Mouse (Mus musculus): ENCODE measurements around the gene Ntsr2. TPM values are rescaled to one million over a fixed set of nuclear protein-coding genes. Genes with fewer than 3 reads are reported as not detected.

Ntsr2 gene
- total RNA-seq (2021), result 10 to 100 TPM; 11.5 to 12.5 TPM

GRCm38 (mm10) chr12:16653332-16654093 lies at the start of gene Ntsr2:
TSS of gene Ntsr2 (plus strand) at chr12:16653382.
- intact Hi-C loops (cut with DNase I), result no loop called here

GRCm38 (mm10) chr12:16605624-16606023 lies 47.6 kb upstream of the Ntsr2 start:
- DNase-seq, result no peak
- intact Hi-C loops (cut with DNase I), result no loop called here

More at GRCm38 (mm10) chr12:16653332-16654093, at the start of gene Ntsr2:
- DNase-seq, result peak; percentile 64

- no peak for DNase-seq
- intact Hi-C loops (cut with DNase I), result no loop called here
These were observed 42.2 kb upstream of the Ntsr2 start, which contains the start of gene Lpin1 for GRCm38 (mm10) chr12:16610936-16611335. TSS of gene Lpin1 (minus strand) at chr12:16610966.

GRCm38 (mm10) chr12:16614556-16614955 lies 38.6 kb upstream of the Ntsr2 start:
- intact Hi-C loops (cut with DNase I), result no loop called here
- no peak for DNase-seq

- DNase-seq, result no peak
- intact Hi-C loops (cut with DNase I), result no loop called here
These were observed 37.4 kb upstream of the Ntsr2 start for GRCm38 (mm10) chr12:16615738-16616137.

GRCm38 (mm10) chr12:16618512-16619274 lies 34.5 kb upstream of the Ntsr2 start:
- peak; percentile 86 for DNase-seq
- intact Hi-C loops (cut with DNase I), result no loop called here

- DNase-seq, result no peak
These were observed 33.7 kb upstream of the Ntsr2 start for GRCm38 (mm10) chr12:16619453-16619852.

GRCm38 (mm10) chr12:16620230-16620629 lies 33.0 kb upstream of the Ntsr2 start:
- intact Hi-C loops (cut with DNase I), result no loop called here
- no peak for DNase-seq

More at GRCm38 (mm10) chr12:16619453-16619852, 33.7 kb upstream of the Ntsr2 start:
- intact Hi-C loops (cut with DNase I), result no loop called here

- DNase-seq, result peak; percentile 46
- intact Hi-C loops (cut with DNase I), result loop anchor here (10.0 kb wide), 1 partner anchor 66 kb away; no protein-coding TSS in a partner anchor
These were observed 22.9 kb upstream of the Ntsr2 start for GRCm38 (mm10) chr12:16630152-16630865.

- intact Hi-C loops (cut with DNase I), result loop anchor here (10.0 kb wide), 1 partner anchor 66 kb away; no protein-coding TSS in a partner anchor
- no peak for DNase-seq
These were observed 22.4 kb upstream of the Ntsr2 start for GRCm38 (mm10) chr12:16630866-16631185.

- DNase-seq, result no peak
- intact Hi-C loops (cut with DNase I), result loop anchor here (10.0 kb wide), 1 partner anchor 67 kb away; no protein-coding TSS in a partner anchor
These were observed 21.8 kb upstream of the Ntsr2 start for GRCm38 (mm10) chr12:16631423-16631822.

- intact Hi-C loops (cut with DNase I), result loop anchor here (10.0 kb wide), 1 partner anchor 68 kb away; no protein-coding TSS in a partner anchor
- DNase-seq, result no peak
These were observed 19.9 kb upstream of the Ntsr2 start for GRCm38 (mm10) chr12:16633235-16633634.

- intact Hi-C loops (cut with DNase I), result loop anchor here (10.0 kb wide), 1 partner anchor 69 kb away; no protein-coding TSS in a partner anchor
- DNase-seq, result peak; percentile 72
These were observed 18.9 kb upstream of the Ntsr2 start for GRCm38 (mm10) chr12:16634075-16634813.

- intact Hi-C loops (cut with DNase I), result loop anchor here (10.0 kb wide), 1 partner anchor 71 kb away; no protein-coding TSS in a partner anchor
- DNase-seq, result no peak
These were observed 17.4 kb upstream of the Ntsr2 start for GRCm38 (mm10) chr12:16635816-16636215.

- intact Hi-C loops (cut with DNase I), result loop anchor here (10.0 kb wide), 1 partner anchor 74 kb away; no protein-coding TSS in a partner anchor
- no peak for DNase-seq
These were observed 14.0 kb upstream of the Ntsr2 start for GRCm38 (mm10) chr12:16639078-16639771.

GRCm38 (mm10) chr12:16640075-16640474 lies 13.1 kb upstream of the Ntsr2 start:
- no peak for DNase-seq
- intact Hi-C loops (cut with DNase I), result no loop called here

GRCm38 (mm10) chr12:16642000-16642399 lies 11.2 kb upstream of the Ntsr2 start:
- no peak for DNase-seq
- intact Hi-C loops (cut with DNase I), result no loop called here

- intact Hi-C loops (cut with DNase I), result no loop called here
- peak; percentile 92 for DNase-seq
These were observed 9.5 kb upstream of the Ntsr2 start for GRCm38 (mm10) chr12:16643508-16644345.

GRCm38 (mm10) chr12:16644698-16645097 lies 8.5 kb upstream of the Ntsr2 start:
- DNase-seq, result no peak
- intact Hi-C loops (cut with DNase I), result no loop called here

Data from left cerebral cortex, postnatal 4 days (tissue).